Mouse (Mus musculus): Measurements from ENCODE around the gene Il23r.

Il23r gene

GRCm38 (mm10) chr6:67434755-67435452, 56.8 kb downstream of the Il23r start:
- no peak for DNase-seq (ENCODE audit: low read depth, low spot score)

GRCm38 (mm10) chr6:67431808-67432207, 59.8 kb downstream of the Il23r start:
- DNase-seq (ENCODE audit: low read depth, low spot score): no peak

- DNase-seq (ENCODE audit: low read depth, low spot score): no peak
These were observed 69.9 kb downstream of the Il23r start for GRCm38 (mm10) chr6:67421761-67422160.

GRCm38 (mm10) chr6:67416557-67416956, 75.1 kb downstream of the Il23r start:
- no peak for DNase-seq (ENCODE audit: low read depth, low spot score)

- DNase-seq (ENCODE audit: low read depth, low spot score): no peak
These were observed 76.4 kb downstream of the Il23r start for GRCm38 (mm10) chr6:67415276-67415675.

- no peak for DNase-seq (ENCODE audit: low read depth, low spot score)
These were observed 78.3 kb downstream of the Il23r start for GRCm38 (mm10) chr6:67413378-67413777.

- DNase-seq (ENCODE audit: low read depth, low spot score): no peak
These were observed 86.4 kb downstream of the Il23r start for GRCm38 (mm10) chr6:67405281-67405682.

GRCm38 (mm10) chr6:67399551-67399950, 92.1 kb downstream of the Il23r start:
- no peak for DNase-seq (ENCODE audit: low read depth, low spot score)

GRCm38 (mm10) chr6:67375982-67376391, 115.7 kb downstream of the Il23r start, which contains the start of gene Il12rb2:
Gene Il12rb2, minus strand, starts transcription at chr6:67376188.
- no peak for DNase-seq (ENCODE audit: low read depth, low spot score)
